Mouse (Mus musculus) heart, postnatal 0 days (tissue): Measurements from ENCODE around the gene Dppa5a.
"Not testable (repeated sequence)": the region's sequence is repeated elsewhere in the genome, so short reads cannot be mapped to it uniquely, and the experiment has no call there.

Experiments
- CTCF ChIP-seq: IDR thresholded peaks from 2 replicates; pipeline ENCODE4 v1.5.1; 2016; ENCODE audit warnings: antibody characterized with exemption, control low read depth, low read depth
- EP300 ChIP-seq: IDR thresholded peaks from 2 replicates; pipeline ENCODE4 v1.6.1; 2016; ENCODE audit warnings: antibody characterized with exemption, low read depth

DNA sequence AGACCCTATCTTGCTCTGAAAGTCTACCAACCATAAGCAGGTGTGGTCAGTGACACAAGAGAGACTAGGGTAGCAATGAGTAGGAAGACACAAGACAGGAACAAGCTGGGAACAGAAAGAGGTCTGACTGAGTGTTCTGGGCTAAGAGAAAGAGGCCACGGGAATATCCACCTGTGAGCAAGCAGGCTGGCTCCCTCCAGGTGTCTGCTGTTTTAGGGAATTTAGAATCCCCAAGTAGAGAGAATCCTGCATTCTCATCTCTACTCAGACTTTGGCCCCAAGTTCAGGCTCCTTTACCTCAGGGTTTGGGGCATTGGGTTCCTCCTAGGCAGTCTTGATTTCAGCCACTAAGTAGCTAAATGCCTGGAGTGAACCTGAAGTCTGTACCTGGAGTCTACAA is 40.7 kb downstream of the Dppa5a start, which contains the start of gene Omt2b:
- TF ChIP-seq CTCF, EP300: not testable (repeated sequence)
